Mouse (Mus musculus) lung, adult 2 months (tissue): Measurements from ENCODE around the gene Serpine2. TPM values are rescaled to one million over a fixed set of nuclear protein-coding genes. Genes with fewer than 3 reads are reported as not detected.

Source experiments
- DNase-seq: peaks from one replicate; pipeline ENCODE4 v3.0.0; 2022
- H3K4me1 ChIP-seq: fragments of 200-500 bp; 2 replicates; pipeline ENCODE4 v1.6.1; 2011; ENCODE audit warnings: low read length; ENCODE audit not compliant: control insufficient read depth, insufficient read depth
- H3K4me3 ChIP-seq: fragments of 200-500 bp; replicated peaks from 2 replicates; pipeline ENCODE3; 2011; ENCODE audit warnings: low read depth, mild to moderate bottlenecking, control low read depth, low read length; ENCODE audit errors: extremely low read depth
- CTCF ChIP-seq: fragments of 200-500 bp; IDR thresholded peaks from 2 replicates; pipeline ENCODE4 v1.5.1; 2011; ENCODE audit warnings: mild to moderate bottlenecking, low read length, control low read depth; ENCODE audit not compliant: insufficient read depth
- POLR2A ChIP-seq: fragments of 200-500 bp; IDR thresholded peaks from 2 replicates; pipeline ENCODE4 v1.6.1; 2011; ENCODE audit warnings: low read depth, mild to moderate bottlenecking, control low read depth, low read length, borderline replicate concordance; ENCODE audit errors: extremely low read depth
- WGBS: fragments of 180-500 bp; shearing (Covaris S2); methylation state at CpG from one replicate; pipeline ENCODE4 v1.1.7; 2018; 5-methylcytosine and 5-hydroxymethylcytosine counted together
- polyA plus RNA-seq: library from polyadenylated mRNA; depleted of rRNA; stranded (reverse); fragments of >200 nt; gene quantifications from 2 replicates; pipeline ENCODE4 v1.2.3, GENCODE M21; 2012

Gene Serpine2
- polyA plus RNA-seq, 1 experiment, result 107 TPM

DNA sequence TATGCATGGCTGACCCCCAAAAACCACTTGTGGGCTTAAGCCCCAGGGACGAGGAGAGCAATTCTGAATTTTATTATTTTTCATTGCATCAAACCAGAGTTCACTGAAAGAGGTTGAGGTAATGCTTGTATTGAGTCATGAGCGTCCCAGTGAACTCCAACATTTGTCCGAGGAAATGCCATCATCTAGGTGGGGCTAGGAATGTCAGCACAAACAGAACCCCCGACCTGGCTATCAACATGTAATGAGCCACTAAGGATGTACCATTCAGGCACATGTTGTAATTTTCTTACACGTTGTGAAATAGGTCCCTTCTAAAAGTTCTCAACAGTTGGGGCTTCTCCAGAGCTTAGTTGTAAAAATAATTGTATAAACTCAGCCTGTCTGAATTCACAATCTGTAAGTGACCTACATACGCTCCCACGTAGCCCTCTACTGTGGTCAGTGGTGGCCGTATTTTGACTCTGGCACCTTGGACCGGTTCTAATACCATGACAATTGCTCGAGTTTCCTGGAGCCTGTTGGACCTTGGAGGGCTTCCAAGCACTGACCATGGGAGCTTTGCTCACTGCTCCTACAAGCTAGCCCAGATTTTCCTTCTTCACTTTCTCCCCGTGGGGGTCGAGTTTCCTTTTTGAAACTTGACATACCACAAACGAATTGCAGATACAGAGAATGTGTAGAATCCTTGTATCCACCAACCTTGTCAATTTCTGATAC is 38.0 kb downstream of the Serpine2 start:
- no peak for TF ChIP-seq POLR2A
- WGBS, result 20% methylated on average over 13 of the region's 13 CpGs
- Histone ChIP-seq H3K4me3 (peak overlapping the region; percentile 36), H3K4me1 (peaks cover 3% of the 10 kb centered on the region; the same call in 1 of the 2 replicates)
- peak; percentile 51 for DNase-seq

DNA sequence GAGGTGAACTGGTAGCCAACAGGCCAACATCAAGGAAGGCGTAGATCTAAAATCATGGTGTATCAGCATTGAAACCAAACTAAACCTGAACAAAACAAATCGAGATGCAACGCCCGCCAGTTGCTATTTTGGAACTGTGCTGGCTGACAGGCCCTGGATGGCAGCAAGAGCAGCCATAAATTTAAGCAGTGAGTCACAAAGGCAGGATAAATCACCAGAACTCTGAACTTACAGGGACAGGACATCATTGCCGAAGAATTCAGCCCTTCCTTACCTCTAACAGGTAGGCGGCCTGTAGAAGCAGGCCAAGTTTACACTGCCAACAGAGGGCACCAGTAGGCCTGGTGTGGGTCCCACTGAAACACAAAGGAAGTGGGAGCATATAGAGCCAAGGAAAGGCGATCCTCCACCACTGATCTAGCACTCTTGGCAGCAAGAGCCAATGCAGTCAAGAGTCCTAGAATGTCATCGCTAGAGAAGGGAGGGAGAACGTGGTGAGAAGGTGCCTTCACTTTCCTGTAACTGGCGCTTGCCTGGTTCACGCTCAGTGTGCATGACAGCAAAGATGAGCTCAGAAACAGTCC is 41.6 kb downstream of the Serpine2 start:
- DNase-seq, result no peak
- H3K4me1 ChIP-seq, result peaks cover 3% of the 10 kb centered on the region; the same call in 1 of the 2 replicates
- 83% methylated on average over 11 of the region's 11 CpGs for WGBS

DNA sequence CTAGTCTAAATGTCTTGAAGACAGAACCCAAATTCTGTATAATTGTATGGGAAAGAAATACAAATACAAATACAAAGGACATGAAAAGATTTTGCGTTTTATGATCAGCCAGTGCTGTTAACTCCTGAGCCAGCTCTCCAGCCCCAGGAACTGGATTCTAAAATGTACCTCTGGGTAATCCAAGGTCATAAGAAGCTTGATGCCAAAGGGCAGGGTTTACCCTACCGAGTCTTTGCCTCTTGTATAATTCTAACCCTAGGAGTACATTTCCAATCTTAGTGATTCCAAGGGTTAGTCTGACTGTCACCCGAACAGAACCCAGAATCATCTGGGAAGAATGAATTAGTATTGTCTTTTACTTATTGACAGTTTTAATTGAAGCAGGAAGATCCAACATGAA is 45.5 kb downstream of the Serpine2 start:
- WGBS, result 88% methylated on average over 3 of the region's 3 CpGs
- H3K4me1 ChIP-seq, result no peaks in the 10 kb centered on the region
- H3K4me3 ChIP-seq, result no peak overlapping the region
- TF ChIP-seq POLR2A (no peak), CTCF (no peak)
- no peak for DNase-seq

More for the DNA sequence above, 41.6 kb downstream of the Serpine2 start:
- TF ChIP-seq POLR2A (no peak), CTCF (no peak)
- H3K4me3 ChIP-seq, result no peak overlapping the region

DNA sequence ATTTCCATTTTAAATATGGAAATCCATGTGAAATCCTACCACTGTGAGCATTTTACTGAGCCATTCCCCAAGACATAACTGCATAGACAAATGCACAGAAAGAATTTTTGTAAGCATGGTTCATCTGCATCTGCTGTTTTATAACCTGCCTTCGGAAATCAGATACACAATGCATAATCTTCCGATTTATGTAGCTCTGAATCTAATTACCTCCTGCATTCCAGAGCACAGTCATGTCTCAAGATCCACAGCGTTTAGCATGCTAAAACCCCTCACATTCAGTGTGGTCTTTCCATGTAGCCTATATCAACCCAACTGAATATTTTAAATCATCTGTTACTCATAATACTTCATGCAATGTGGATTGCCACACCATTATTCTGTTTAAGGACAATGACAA is 51.5 kb downstream of the Serpine2 start:
- no peak overlapping the region for H3K4me3 ChIP-seq
- no peak for DNase-seq
- 93% methylated on average over 3 of the region's 3 CpGs for WGBS
- TF ChIP-seq POLR2A, result no peak
- no peak for TF ChIP-seq CTCF
- no peaks in the 10 kb centered on the region for H3K4me1 ChIP-seq

DNA sequence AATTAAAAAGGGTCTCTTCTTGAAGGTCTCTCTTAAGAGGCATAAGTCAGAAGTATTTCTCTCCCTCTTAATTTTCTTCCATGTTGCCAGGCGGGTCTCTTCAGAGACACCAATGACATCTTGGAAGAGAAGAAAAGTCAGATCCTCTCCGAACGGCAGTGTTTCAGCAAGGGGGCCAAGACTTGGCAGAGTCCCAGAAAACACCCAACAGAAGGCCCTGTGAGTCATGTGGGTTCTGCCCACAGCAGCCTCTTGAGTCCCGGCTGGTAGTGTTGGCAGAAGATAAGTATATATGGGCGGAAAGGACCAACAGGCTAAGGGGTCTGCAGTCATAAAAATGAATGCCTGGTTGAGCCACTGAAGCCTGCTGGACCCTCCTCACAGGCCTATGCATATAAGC is 54.1 kb downstream of the Serpine2 start:
- WGBS, result 45% methylated on average over 5 of the region's 5 CpGs
- H3K4me3 ChIP-seq, result no peak overlapping the region
- no peak for TF ChIP-seq CTCF
- no peak for TF ChIP-seq POLR2A
- no peaks in the 10 kb centered on the region for H3K4me1 ChIP-seq
- DNase-seq, result no peak

DNA sequence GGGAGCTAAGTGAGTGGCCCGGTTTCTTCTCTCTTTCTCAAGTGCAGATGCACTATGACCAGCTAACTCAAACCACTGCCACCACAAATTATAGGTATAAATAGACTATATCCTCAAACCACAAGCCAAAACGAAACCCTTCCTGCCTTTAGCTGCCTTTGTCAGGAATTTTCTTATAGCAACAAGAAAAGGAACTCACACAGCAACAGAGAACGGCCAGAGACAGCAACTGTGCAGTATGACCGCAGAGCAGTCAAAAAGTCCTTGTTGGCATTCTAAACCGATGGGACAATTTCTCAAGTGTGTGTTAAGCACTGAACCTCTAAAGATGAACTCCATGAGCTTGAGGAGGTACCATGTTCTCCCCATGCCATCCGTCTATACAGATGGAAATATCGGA is 57.4 kb downstream of the Serpine2 start:
- TF ChIP-seq POLR2A (no peak), CTCF (no peak)
- DNase-seq, result no peak
- 83% methylated on average over 7 of the region's 7 CpGs for WGBS
- Histone ChIP-seq H3K4me3 (no peak overlapping the region), H3K4me1 (no peaks in the 10 kb centered on the region)

DNA sequence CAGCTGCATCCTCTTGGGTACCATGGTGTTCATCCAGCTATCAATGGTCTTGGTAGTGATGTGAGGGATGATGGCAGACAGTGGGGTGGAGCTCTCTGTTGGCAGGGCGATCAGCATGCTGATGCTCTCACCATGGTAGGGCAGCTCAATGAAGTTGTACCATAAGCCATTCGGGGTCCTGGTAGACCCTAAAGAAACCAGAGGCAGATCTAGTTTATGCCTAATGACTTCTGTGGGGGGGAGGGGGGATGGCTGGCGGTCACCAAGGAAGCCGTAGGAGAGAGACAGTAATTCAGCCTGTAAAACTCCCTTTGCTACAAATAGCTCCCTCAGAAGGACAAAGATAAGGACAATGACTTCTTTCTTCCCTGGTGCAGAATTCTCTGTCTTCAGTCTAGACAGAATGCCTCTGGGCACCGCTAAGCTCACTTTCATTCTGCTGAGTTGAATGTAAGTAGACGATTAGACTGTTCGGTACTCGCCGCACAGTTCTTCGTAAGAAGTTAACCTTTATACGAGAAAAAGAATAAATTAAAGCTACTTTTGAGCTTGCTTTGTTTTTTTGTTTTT is 58.0 kb downstream of the Serpine2 start:
- TF ChIP-seq CTCF, result no peak
- TF ChIP-seq POLR2A, result no peak
- H3K4me1 ChIP-seq, result no peaks in the 10 kb centered on the region
- DNase-seq, result no peak
- 93% methylated on average over 11 of the region's 11 CpGs for WGBS
- no peak overlapping the region for H3K4me3 ChIP-seq

DNA sequence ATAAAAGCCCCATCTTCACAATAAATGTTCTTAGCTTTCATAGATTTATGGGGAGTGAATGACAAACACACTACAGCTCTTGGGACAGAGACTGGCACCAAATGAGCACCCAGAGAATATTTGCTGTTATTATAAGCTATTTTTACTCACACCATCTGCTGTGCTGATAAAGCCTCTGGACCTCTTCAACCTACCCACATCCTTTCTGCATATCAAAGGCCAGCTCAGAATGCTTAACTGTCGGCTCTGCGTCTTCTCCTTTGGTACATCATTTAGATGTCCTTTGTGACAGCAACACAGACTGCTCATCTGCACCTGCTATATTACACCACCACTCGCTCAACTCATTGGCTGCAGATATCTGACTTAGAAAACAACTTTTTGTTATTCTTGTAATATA is 63.9 kb downstream of the Serpine2 start:
- TF ChIP-seq POLR2A (no peak), CTCF (no peak)
- H3K4me1 ChIP-seq, result no peaks in the 10 kb centered on the region
- DNase-seq, result no peak
- 93% methylated on average over 3 of the region's 3 CpGs for WGBS
- no peak overlapping the region for H3K4me3 ChIP-seq

DNA sequence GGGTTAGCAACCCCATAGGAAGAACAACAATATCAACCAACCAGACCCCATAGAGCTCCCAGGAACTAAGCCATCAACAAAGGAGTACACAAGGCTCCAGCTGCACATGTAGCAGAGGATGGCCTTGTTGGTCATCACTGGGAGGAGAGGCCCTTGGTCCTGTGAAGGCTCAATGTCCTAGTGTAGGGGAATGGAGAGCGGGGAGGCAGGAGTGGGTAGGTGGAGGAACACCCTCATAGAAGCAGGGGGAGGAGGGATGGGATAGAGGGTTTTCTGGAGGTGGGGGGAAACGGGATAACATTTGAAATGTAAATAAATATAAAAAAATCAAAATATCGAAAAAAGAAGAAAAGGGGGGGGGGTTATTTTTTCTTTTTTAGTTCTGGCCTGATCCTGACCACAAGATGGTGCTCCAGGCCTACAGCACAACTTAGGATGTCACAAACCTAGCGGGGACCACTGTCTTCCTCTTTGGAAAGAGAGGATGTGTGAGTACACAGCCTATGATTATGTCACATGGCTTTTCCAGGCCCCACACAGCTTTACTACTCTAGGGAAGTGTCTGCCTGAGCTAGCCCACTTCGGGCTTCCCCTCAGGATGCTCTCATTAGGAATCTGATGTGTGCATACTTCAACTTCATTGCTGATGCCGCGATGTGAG is 74.6 kb downstream of the Serpine2 start:
- DNase-seq, result no peak
- WGBS, result 57% methylated on average over 7 of the region's 7 CpGs

DNA sequence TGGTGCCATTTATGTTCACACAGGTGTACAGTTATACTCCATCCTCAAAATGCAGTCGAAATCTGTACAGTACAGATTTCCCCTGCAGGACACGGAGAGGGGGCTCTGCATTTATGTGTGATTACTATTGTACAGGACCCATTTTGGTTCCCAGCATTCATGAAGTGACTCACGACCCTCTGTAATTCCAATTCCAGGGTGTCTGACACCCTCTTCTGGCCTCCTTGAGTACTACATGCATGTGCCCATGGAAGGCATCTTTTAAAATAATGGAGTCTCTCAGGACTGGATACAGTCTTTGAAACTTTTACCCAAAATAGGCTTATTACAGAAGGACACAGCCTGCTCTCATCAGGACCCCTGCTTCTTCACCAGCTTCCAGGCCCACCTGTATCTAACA is 78.5 kb downstream of the Serpine2 start:
- DNase-seq, result no peak
- 92% methylated on average over 3 of the region's 3 CpGs for WGBS
- Histone ChIP-seq H3K4me1 (no peaks in the 10 kb centered on the region), H3K4me3 (no peak overlapping the region)
- TF ChIP-seq CTCF (0 out of 2 replicates have a peak, but pooled peaks have one; percentile 19), POLR2A (no peak)

More for the DNA sequence above, 74.6 kb downstream of the Serpine2 start:
- Histone ChIP-seq H3K4me3 (no peak overlapping the region), H3K4me1 (no peaks in the 10 kb centered on the region)
- no peak for TF ChIP-seq POLR2A
- peak; percentile 50 for TF ChIP-seq CTCF
